Mouse (Mus musculus): ENCODE results near the gene Edc4. TPM values are rescaled to one million over a fixed set of nuclear protein-coding genes. Genes with fewer than 3 reads are reported as not detected.

Gene Edc4
- total and polyA plus RNA-seq, 3 experiments: 28.7 to 46.4 (median 41.6) TPM

DNA sequence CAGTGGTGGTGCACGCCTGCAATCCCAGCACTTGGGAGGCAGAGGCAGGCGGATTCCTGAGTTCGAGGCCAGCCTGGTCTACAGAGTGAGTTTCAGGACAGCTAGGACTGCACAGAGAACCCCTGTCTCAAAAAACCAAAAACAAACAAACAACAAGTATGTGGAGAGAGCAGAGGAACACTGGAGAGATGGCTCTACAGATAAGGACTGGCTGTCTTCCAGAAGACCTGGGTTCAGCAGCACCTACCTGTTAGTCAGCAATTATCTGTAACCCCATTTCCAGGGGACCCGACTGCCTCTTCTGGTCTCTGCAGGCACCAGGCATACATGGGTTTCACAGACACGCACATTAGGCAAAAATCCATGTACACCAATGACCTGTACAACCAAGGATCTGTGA lies 41.5 kb upstream of the Edc4 start:
- no peak for TF ChIP-seq JUND (conservative IDR thresholded peaks at IDR 0.05; ENCODE audit: low read depth, low read length)
- TF ChIP-seq ZC3H11A (IDR thresholded peaks at IDR 0.05; ENCODE audit: low read depth, low read length): no peak
- TF ChIP-seq MAX (IDR thresholded peaks at IDR 0.05; ENCODE audit: low read length): no peak
- no peak for TF ChIP-seq USF1 (IDR thresholded peaks at IDR 0.05; ENCODE audit: low read depth, low read length)
- TF ChIP-seq IRF4 (IDR thresholded peaks at IDR 0.05; ENCODE audit: low read depth, low read length): no peak
- no peak for TF ChIP-seq RAD21 (IDR thresholded peaks at IDR 0.05; ENCODE audit: low read depth, low read length)
- no peak for TF ChIP-seq CHD2 (IDR thresholded peaks at IDR 0.05; ENCODE audit: low read length)
- TF ChIP-seq SMC3 (IDR thresholded peaks at IDR 0.05; ENCODE audit: low read depth, low read length): no peak
- no peak for TF ChIP-seq KAT2A (IDR thresholded peaks at IDR 0.05; ENCODE audit: insufficient replicate concordance, low read length)
- TF ChIP-seq UBTF (IDR thresholded peaks at IDR 0.05; ENCODE audit: low read depth, low read length): no peak
- no peak for TF ChIP-seq TCF12 (IDR thresholded peaks at IDR 0.05; ENCODE audit: low read depth, low read length)
- TF ChIP-seq E2F4 (IDR thresholded peaks at IDR 0.05; ENCODE audit: insufficient replicate concordance, low read depth, low read length): no peak
- TF ChIP-seq ZKSCAN1 (IDR thresholded peaks at IDR 0.05; ENCODE audit: borderline replicate concordance, low read depth, low read length): no peak
- no peak for TF ChIP-seq MYC (IDR thresholded peaks at IDR 0.05; ENCODE audit: low read depth, low read length)
- peaks cover 5 to 20% of the 10 kb centered on the region in 2 experiments; a peak in 2 of 4 replicates for H3K4me1 ChIP-seq (ENCODE audit: control insufficient read depth in 1 of 2, insufficient read depth in 2 of 2)
- H3K27ac ChIP-seq (ENCODE audit: insufficient read depth, low read depth): no peak overlapping the region
- dilution Hi-C loops (cut with MboI; ENCODE audit: extremely low pct_ligation_motif_present, extremely low pct_unique_long_range_greater_than_20kb, low sequenced_read_pairs) (no loop called here), in situ Hi-C loops (cut with MboI; ENCODE audit: low pct_ligation_motif_present, low pct_unique_long_range_greater_than_20kb, low sequenced_read_pairs) (no loop called here)
- no peaks in the 10 kb centered on the region for H3K79me2 ChIP-seq (replicated peaks; ENCODE audit: control insufficient read depth, extremely low read depth, insufficient read depth, poor library complexity, severe bottlenecking)
- H3K9me3 ChIP-seq (replicated peaks; ENCODE audit: low read length): peaks cover 9% of the 10 kb centered on the region
- peaks cover 7 to 33% of the 10 kb centered on the region in 2 experiments for H3K36me3 ChIP-seq (replicated peaks in 1 of 2; ENCODE audit: control insufficient read depth in 1 of 2, insufficient read depth in 1 of 2, low read length in 1 of 2)
- no peak for DNase-seq (ENCODE audit: extremely low read depth)
- no peak overlapping the region for H3K4me3 ChIP-seq (replicated peaks in 1 of 3; ENCODE audit: low read depth in 2 of 3, low read length in 2 of 3, poor library complexity in 1 of 3)
- H3K27me3 ChIP-seq (replicated peaks): no peaks in the 10 kb centered on the region
- H3K4me2 ChIP-seq (ENCODE audit: insufficient read depth, low read depth, poor library complexity, severe bottlenecking): no peak overlapping the region
- no peak overlapping the region for H3K9ac ChIP-seq (ENCODE audit: insufficient read depth, low read depth)

DNA sequence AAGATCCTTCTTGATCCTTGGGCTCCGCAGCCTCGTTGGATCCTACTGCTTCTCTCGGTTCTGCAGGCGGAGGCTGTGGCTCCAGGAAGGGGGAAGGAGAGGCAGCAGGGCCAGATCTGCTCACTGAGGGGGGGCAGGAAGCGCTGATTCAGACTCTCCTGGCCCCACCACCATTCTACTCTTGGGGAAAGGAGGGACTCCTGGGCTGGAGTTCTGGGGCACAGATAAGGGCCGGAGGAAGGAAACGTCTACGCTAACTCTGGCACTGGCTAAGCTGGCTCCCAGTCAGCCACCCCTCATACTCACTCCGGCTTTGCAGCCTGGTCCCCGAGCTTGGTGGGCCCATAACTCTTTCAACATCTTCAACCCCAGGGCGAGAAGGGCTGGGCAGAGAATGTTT lies 34.0 kb upstream of the Edc4 start:
- Histone ChIP-seq H3K4me3 (replicated peaks in 1 of 3; ENCODE audit: low read depth in 2 of 3, low read length in 2 of 3, poor library complexity in 1 of 3) (no peak overlapping the region), H3K36me3 (replicated peaks in 1 of 2; ENCODE audit: control insufficient read depth in 1 of 2, insufficient read depth in 1 of 2, low read length in 1 of 2) (peaks cover 47 to 72% of the 10 kb centered on the region in 2 experiments), H3K79me2 (replicated peaks; ENCODE audit: control insufficient read depth, extremely low read depth, insufficient read depth, poor library complexity, severe bottlenecking) (no peaks in the 10 kb centered on the region; the same call in 1 of the 2 replicates), H3K4me2 (ENCODE audit: insufficient read depth, low read depth, poor library complexity, severe bottlenecking) (no peak overlapping the region), H3K9me3 (replicated peaks; ENCODE audit: low read length) (peaks cover under 1% of the 10 kb centered on the region), H3K27me3 (replicated peaks) (no peaks in the 10 kb centered on the region), H3K9ac (ENCODE audit: insufficient read depth, low read depth) (no peak overlapping the region), H3K27ac (ENCODE audit: insufficient read depth, low read depth) (no peak overlapping the region), H3K4me1 (ENCODE audit: control insufficient read depth in 1 of 2, insufficient read depth in 2 of 2) (peaks cover 0 to 7% of the 10 kb centered on the region in 2 experiments; a peak in 2 of 4 replicates)
- TF ChIP-seq JUN (IDR thresholded peaks at IDR 0.05; ENCODE audit: insufficient read depth, low read depth, low read length) (no peak), TBP (conservative IDR thresholded peaks at IDR 0.05; ENCODE audit: low read depth, low read length) (no peak), GABPA (IDR thresholded peaks at IDR 0.05; ENCODE audit: insufficient replicate concordance, low read depth, low read length) (no peak), ZKSCAN1 (IDR thresholded peaks at IDR 0.05; ENCODE audit: borderline replicate concordance, low read depth, low read length) (no peak), RCOR1 (conservative IDR thresholded peaks at IDR 0.05; ENCODE audit: low read depth, low read length) (no peak), NRF1 (IDR thresholded peaks at IDR 0.05; ENCODE audit: low read depth, low read length) (no peak), USF1 (IDR thresholded peaks at IDR 0.05; ENCODE audit: low read depth, low read length) (no peak), ZMIZ1 (IDR thresholded peaks at IDR 0.05; ENCODE audit: low read depth, low read length) (no peak), TCF12 (IDR thresholded peaks at IDR 0.05; ENCODE audit: low read depth, low read length) (no peak), POLR2AphosphoS2 (IDR thresholded peaks at IDR 0.05; ENCODE audit: low read depth, low read length) (no peak), CHD2 (IDR thresholded peaks at IDR 0.05; ENCODE audit: low read length) (no peak), IRF4 (IDR thresholded peaks at IDR 0.05; ENCODE audit: low read depth, low read length) (no peak)
- in situ Hi-C loops (cut with MboI; ENCODE audit: low pct_ligation_motif_present, low pct_unique_long_range_greater_than_20kb, low sequenced_read_pairs) (no loop called here), dilution Hi-C loops (cut with MboI; ENCODE audit: extremely low pct_ligation_motif_present, extremely low pct_unique_long_range_greater_than_20kb, low sequenced_read_pairs) (no loop called here)
- no peak for DNase-seq (ENCODE audit: extremely low read depth)

Measured in CH12.LX (cell line).